Mouse (Mus musculus): ENCODE data around the gene Lig3. TPM values are rescaled to one million over a fixed set of nuclear protein-coding genes. Genes with fewer than 3 reads are reported as not detected.
"Not testable (repeated sequence)": the region's sequence is repeated elsewhere in the genome, so short reads cannot be mapped to it uniquely, and the experiment has no call there.

Lig3 gene
- total RNA-seq, 1 experiment from 2014 or later: 18.8 TPM

DNA sequence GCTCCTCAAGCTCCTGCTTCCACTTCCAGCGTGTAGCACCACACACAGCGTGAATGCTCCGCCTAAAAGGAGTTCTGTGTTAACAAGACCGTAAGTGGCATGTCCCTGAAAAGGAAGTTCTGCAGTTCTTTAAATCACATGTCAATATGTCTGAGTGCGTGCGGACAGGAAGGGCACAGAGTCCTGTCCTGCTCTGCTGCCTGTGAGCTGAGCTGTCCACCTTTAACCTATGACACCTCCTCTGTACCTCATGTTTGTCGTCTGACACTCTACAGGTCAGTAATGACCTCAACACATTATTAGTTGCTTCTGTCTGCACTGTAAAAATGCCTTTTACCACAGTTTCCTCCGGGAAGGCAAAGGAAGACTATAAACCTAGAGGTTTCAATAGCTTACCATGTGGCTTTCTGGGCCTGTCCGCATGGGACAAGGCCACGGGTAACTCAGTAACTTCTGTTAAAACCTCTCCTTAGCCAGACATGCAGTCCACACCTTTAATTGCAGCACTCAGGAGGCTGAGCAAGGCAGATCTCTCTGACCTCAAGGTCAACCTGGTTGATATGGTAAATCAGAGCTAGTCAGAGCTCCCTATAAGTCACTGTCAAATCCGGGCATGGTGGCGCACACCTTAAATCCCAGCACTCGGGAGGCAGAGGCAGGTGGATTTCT, 40.0 kb downstream of the Lig3 start:
- ATAC-seq (replicated peaks; ENCODE audit: insufficient number of reproducible peaks, low FRiP score, low TSS enrichment, poor library complexity, severe bottlenecking): no peak

DNA sequence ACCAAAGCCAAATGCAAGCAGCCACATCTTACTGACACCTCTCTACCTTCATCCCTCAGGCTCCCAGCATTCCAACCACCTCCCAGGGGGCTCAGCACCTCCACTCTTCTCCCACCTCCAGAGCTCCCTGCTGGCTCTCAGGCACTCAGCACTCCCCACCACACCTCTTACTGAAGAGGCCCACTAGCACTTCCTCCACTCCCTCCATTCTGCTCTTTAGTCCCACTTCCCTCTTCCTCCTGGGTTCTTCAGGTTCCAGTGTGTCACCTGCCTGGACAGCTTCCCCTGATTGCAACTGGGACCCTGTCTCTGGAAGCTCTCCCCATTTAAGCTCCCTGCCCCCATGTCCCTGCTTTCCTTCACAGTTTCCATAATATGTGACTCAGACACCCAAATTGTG, 45.9 kb downstream of the Lig3 start:
- no peak for ATAC-seq (replicated peaks; ENCODE audit: insufficient number of reproducible peaks, low FRiP score, low TSS enrichment, poor library complexity, severe bottlenecking)

DNA sequence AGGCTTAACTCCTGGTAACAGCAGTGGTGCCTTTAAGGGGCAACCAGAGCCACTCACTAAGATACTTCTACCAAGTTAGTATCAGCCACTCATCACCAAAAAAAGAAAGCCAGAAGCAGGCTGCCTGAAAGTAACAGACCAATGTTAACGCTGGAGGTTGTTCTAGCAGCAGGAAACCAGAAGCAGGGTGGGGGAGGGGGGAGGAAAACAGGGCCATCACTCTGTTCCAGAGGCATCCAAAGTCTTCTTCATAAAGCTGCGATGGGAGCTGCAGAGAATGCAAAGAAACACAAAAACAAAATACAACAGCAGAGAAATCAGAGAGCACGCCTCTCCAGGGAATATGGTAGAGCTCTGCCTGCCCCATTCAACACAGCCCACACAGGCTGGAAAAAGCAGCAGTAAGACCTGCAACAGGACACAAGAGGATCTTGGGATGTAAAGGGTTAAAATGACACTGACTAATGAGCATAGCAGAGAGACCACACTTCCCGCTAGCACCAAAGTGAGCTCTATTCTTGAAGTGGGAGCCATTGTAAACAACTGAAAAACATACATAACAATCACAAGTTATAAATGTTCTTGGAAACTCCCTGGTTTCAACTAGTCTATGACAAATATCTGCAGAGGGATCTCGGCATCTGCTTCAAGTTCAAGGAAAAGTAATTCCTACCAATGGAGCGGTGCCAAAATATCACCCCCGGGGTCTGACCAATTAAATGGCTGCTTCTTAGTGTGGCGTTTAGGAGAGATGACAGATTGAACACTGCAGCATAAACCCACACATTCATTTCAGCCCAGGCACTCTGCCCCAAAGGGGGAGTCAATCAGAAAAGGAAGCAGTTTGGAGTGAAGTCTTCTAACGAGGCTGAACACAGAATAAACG, 50.3 kb downstream of the Lig3 start:
- ATAC-seq (replicated peaks; ENCODE audit: insufficient number of reproducible peaks, low FRiP score, low TSS enrichment, poor library complexity, severe bottlenecking): no peak

DNA sequence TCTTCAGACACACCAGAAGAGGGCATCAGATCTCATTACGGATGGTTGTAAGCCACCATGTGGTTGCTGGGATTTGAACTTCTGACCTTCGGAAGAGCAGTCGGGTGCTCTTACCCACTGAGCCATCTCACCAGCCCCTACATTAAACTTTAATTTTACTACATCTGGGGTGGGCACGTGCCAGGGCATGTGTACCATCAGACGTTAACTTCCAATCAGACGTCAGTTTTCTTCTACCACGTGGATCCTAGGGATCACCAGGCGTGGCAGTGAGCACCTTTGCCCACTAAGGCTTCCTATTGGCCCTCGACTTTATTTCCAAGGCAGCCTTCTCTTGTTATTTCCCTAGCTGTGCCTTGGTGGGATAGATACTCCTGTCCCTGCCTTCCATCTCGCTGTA, 51.5 kb downstream of the Lig3 start:
- ATAC-seq (replicated peaks; ENCODE audit: insufficient number of reproducible peaks, low FRiP score, low TSS enrichment, poor library complexity, severe bottlenecking): not testable (repeated sequence)

DNA sequence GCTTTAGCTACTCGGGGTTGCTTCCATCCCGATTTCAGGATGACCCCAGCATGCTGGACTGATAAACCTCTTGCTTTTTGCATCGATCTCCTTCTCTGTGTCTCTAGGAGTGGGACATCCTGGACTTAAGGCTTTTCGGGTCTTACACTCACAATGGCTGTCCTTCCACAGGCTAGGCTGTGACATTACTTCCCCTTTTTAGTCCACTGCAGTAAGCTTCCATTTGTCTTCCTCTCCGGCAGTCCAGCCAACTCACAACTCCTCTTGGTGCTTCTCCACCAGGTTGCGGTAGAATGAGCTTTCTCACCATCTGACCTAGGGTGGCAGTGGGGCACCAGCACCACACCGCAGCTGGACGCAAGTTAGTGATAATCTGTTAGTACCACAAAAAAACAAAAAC, 53.0 kb downstream of the Lig3 start:
- ATAC-seq (replicated peaks; ENCODE audit: insufficient number of reproducible peaks, low FRiP score, low TSS enrichment, poor library complexity, severe bottlenecking): peak; percentile 47; the same call in 1 of the 2 replicates

DNA sequence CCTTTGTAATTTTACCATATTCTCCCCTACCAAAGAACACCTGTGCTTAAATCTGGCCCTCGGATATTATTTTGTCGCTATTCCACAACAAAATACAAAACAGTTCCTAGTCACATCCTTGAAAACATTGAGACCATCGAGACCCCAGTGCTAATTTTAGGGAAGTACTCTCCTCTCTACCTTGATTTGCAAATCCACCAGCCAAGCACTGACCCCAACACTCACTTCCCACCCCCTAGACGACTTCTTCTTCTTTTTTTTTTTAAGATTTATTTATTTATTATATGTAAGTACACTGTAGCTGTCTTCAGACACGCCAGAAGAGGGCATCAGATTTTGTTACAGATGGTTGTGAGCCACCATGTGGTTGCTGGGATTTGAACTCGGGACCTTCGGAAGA, 53.5 kb downstream of the Lig3 start:
- ATAC-seq (replicated peaks; ENCODE audit: insufficient number of reproducible peaks, low FRiP score, low TSS enrichment, poor library complexity, severe bottlenecking): not testable (repeated sequence)

DNA sequence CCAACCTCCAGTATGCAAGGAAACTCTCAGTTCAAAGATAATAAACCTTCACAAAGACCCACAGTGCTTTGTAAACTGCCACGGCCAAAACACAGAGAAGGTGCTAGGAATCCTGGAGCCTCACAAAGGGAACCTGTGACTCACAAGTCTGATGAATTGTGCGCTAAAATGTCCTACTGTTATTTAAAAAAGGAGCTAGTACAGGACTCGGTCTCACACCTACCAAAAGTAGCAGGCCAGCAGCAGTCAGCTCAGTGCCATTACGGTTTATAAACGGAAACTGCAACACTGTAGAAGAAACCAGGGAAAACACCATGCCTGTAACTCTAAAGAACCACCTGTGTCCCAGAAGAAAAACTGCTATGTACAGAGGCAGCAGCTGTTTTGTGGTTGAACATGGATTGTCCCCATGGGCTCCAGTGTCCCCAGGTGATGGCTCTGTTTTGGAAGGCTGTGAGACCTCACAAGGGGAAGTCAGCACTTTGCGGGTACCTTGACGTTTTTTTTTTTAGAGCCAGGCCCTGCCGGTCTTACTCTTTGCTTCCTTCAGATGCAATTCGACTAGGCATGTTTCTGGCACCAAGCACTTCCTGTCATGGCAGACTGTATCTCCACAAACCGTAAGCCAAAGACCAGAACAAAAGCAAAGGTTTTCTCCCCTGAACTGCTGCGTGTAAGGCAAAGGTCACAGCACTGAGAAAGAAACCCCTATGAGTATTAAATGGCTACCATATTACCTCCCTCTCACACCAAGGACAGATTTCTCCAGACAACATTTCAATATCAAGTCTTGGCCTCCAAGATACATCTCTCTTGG, 54.9 kb downstream of the Lig3 start:
- ATAC-seq (replicated peaks; ENCODE audit: insufficient number of reproducible peaks, low FRiP score, low TSS enrichment, poor library complexity, severe bottlenecking): no peak

DNA sequence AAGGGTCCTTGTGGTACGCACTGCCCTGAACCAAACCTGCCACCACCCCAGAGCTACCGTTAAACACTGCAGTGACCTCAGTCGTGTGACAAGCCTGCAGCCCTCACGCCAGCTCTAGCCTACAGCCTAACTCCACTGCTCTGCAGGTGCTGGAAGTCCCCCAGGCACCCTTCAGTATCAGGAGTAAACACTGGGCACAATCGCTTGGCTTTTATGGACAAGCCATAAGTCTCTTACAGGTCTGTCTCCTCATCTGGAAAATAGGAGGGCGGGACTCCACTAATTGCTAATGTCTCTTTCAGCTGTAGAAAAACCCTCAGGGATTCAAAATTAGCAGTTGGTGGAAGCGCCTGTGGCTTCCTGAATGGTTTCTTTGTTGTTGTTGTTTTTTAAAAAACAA, 56.3 kb downstream of the Lig3 start:
- ATAC-seq (replicated peaks; ENCODE audit: insufficient number of reproducible peaks, low FRiP score, low TSS enrichment, poor library complexity, severe bottlenecking): no peak

DNA sequence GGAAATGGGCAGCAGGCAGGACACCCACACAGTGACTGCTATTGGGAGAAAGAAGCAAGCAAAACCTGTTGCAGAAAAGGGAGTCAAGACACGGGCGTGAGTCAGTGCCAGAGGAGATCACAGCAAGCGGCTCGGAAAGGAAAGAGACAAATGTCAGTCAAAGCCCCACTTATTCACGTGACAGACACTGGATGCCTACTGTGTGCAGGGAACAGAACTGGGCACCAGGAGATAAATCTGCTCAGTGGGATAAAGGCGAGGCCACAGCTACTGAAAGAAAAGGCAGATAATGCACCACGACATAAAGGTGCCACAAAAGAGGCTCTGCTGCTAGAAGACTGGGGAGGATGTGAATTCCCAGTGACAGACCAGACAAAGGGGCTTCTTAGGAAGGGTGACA, 56.9 kb downstream of the Lig3 start:
- ATAC-seq (replicated peaks; ENCODE audit: insufficient number of reproducible peaks, low FRiP score, low TSS enrichment, poor library complexity, severe bottlenecking): no peak

DNA sequence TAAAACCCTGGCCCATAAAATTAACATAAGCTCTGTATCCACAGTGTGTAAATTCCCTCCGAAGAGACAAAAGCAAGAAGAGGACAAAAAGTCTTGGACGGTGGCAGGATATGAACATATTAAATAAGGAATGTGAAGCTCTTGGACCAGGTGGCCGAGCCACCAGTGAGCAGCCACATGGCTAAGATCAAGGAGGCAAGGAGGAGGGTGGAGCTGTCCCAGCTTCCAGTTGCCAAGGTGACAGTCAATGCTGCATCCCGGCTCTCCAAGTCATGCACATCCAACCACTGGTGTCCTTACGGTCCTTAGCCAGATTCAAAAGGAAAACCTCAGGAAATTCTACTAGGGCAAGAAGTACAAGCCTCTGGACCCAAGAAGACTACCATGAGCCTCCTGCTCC, 57.6 kb downstream of the Lig3 start:
- ATAC-seq (replicated peaks; ENCODE audit: insufficient number of reproducible peaks, low FRiP score, low TSS enrichment, poor library complexity, severe bottlenecking): no peak

DNA sequence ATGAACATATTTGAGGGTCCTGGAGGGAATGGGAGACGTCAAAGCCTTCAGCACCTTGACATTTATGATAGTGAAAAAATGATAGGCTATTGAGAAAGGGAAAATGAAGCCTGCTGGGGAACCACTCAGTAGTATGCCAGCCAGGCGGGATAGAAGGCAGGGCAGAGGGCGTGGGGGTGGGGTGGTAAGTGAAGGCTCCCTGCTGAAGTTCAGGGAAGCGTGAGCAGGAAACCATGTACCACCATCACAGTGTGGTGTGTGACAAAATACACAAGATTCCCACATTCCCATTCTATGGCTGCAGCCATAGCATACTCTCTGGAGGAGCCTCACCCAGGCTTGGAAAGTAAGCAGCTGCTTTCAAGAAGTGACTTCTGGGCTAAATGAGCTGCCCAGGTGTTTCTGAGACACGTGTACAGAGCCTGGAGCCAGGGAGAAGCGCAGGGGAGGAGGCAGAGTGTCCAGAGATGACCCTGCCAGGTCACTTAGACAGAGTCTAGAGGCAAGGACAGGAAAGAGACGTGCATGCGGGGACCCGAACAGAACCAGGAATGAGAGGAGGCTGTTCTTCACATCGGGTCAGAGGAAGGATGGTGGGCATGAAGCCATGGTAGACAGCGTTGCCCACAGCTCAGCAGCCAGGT, 64.0 kb downstream of the Lig3 start:
- 0 out of 2 replicates have a peak, but pooled peaks have one; percentile 4 for ATAC-seq (replicated peaks; ENCODE audit: insufficient number of reproducible peaks, low FRiP score, low TSS enrichment, poor library complexity, severe bottlenecking)

DNA sequence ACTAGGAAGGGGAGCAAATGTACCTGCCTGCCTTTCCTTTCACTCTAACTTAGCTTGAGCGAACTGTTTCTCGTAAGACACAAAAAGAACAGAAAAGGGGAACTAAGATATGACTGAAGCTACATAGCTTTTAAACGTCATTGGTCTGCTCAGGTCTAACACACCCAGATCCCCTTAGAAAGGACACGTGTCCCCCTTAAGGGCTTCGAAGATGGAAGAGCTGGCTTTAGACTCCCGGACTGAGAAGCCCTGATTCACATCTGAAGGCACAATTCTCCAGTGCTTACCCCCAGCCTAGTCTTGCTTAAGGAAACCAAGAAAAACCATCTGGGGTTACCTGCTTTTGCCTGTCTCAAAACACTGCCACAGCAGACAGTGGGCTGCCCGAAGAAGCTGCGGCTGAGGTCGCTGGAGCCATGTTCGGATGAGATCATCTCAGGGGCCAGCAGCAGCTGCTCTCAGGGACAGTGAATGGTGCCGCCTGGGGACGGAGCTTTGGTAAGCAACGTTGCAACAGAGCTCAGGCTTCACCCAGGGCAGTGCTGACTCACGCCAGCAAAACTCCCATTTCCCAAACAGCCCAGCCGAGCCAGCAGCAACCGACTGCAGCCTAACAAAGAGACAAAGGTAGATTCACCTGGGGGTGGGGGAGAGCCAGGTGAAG, 64.6 kb downstream of the Lig3 start:
- peak; percentile 91 for ATAC-seq (replicated peaks; ENCODE audit: insufficient number of reproducible peaks, low FRiP score, low TSS enrichment, poor library complexity, severe bottlenecking)

DNA sequence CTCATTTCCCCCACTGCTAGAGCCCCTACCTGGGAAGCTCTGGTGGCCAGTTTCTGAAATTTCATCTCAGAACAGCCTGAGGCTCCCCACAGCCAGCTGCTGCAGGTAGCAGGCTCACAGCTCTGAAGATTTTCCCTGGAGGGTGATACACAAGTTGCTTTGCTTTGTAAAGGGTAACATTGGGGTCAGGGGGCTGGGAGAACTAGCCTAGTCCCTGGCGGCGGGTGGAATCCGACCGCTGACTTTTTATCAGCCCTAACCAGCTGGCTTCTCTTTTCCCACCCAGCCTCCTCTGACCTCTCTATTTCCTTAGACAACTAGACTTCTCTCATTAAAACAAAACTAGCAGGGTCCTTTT, 65.2 kb downstream of the Lig3 start:
- no peak for ATAC-seq (replicated peaks; ENCODE audit: insufficient number of reproducible peaks, low FRiP score, low TSS enrichment, poor library complexity, severe bottlenecking)

DNA sequence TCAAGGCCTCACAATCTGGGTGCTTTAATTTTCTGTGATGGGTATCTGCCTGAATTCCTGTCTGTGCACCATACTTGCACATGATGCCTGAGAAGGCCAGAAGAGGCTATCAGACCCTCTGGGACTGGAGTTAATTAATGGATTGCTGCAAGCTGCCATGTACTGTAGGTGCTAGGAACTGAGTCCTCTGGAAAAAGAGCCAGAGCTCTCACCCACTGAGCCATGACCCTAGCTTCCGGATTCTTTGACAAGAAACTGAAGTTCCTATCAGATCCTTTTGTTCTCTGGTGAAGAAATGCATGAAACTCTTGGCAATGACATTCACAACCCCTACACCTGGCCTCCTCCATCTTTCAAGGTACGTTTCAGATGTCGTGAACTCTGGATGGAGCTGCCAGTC, 66.0 kb downstream of the Lig3 start:
- ATAC-seq (replicated peaks; ENCODE audit: insufficient number of reproducible peaks, low FRiP score, low TSS enrichment, poor library complexity, severe bottlenecking): no peak

DNA sequence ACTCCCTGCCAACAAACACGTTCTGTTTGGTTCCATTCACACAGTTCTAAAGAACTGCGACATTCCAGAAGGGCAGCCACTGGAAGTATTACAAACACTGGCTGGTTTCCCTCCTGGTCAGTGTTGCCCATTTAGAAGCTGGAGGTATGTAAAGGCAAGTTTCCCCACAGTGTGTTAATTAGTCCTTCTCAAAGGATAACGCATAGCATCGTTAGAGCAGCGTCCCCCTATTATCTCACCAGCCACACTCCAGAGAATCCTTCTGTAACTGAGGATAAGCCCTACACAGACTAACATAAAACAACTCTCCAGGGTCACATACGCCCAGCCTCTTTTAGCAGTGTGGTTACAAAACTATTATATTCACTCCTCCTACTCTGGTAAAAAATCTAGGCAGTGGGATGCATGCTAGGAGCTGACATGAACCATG, 66.7 kb downstream of the Lig3 start:
- ATAC-seq (replicated peaks; ENCODE audit: insufficient number of reproducible peaks, low FRiP score, low TSS enrichment, poor library complexity, severe bottlenecking): no peak

DNA sequence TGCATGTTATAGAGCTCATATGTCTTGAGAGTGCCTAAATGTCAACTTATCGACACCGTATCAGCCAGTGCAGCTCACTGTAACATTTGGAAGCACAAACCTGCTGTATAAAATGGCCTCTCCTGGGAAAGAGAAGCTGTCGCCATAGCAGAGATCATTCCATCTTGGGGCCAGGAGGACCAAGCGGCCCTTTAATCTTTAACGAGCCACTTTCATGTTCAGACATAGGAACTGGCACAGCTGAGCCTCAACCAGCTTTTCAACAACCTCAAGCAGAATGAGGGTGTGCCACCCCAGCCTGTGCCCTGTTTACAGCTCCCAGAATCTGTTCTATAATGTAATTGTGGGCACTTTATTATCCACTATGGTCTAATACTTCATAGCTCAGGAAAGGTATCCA, 69.4 kb downstream of the Lig3 start:
- no peak for ATAC-seq (replicated peaks; ENCODE audit: insufficient number of reproducible peaks, low FRiP score, low TSS enrichment, poor library complexity, severe bottlenecking)

DNA sequence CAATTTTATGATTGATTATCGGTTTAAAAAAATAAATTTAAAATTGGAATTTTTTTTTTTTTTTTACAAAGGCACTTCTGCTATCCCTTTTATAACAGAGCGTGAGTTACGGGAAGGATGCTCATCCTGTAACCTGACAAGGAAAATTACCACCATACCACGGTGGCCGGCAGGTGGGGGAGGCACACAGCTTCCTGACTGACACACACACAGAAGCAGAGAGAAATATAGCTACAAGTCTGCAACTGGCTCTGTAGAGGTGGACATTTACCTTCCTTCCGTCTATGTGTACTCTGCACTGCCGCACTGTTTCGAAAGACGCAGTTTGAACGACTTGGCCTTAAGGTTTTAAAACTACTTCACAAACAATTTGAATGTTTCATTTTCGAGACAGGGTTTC, 71.2 kb downstream of the Lig3 start:
- ATAC-seq (replicated peaks; ENCODE audit: insufficient number of reproducible peaks, low FRiP score, low TSS enrichment, poor library complexity, severe bottlenecking): no peak

DNA sequence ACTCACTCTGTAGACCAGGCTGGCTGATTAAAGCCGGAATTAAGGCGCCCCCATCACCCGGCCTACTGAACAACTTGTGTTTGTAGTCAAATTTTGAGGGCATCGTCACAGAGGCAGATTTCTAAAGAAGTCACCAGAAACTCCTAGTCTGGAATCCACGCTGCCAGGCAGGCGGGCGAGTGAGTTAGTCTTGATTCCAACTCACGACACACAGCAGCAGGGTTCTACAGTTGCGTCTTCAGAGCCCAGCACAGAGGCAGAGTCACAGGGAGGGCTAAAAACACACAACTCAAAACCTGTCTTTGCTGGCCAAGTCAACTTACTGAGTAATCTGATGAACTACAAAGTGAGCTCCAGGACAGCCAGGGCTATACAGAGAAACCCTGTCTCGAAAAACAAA, 71.6 kb downstream of the Lig3 start:
- no peak for ATAC-seq (replicated peaks; ENCODE audit: insufficient number of reproducible peaks, low FRiP score, low TSS enrichment, poor library complexity, severe bottlenecking)

Data from monocyte, adult 5-6 weeks (primary cell).